Mouse (Mus musculus): ENCODE measurements around the gene Blcap. TPM values are rescaled to one million over a fixed set of nuclear protein-coding genes. Genes with fewer than 3 reads are reported as not detected.

Gene Blcap
- polyA plus RNA-seq, 1 experiment from 2014 or later = 46.1 TPM

- Histone ChIP-seq H3K27ac (no peak overlapping the region), H3K4me3 (replicated peaks; ENCODE audit: low read depth, low read length) (peak overlapping the region; percentile 21), H3K9ac (ENCODE audit: low read depth, low read length) (no peak overlapping the region), H3K27me3 (ENCODE audit: insufficient read depth, low read length) (no peaks in the 10 kb centered on the region), H3K36me3 (ENCODE audit: insufficient read depth, low read length) (peaks cover 10% of the 10 kb centered on the region; the same call in 1 of the 2 replicates), H3K4me1 (replicated peaks; ENCODE audit: insufficient read depth, low read length) (peaks cover 7% of the 10 kb centered on the region; the same call in 1 of the 2 replicates), H3K9me3 (replicated peaks; ENCODE audit: low read length) (peaks cover 10% of the 10 kb centered on the region; the same call in 1 of the 2 replicates), H3K4me2 (ENCODE audit: low read length) (peak overlapping the region; percentile 55)
- ATAC-seq (replicated peaks; ENCODE audit: low FRiP score, low read depth) (peak; percentile 67), DNase-seq (ENCODE audit: low spot score) (peak; percentile 91)
- WGBS = 51% methylated on average over 27 of the region's 27 CpGs
- no peak for TF ChIP-seq CTCF (IDR thresholded peaks at IDR 0.05; ENCODE audit: low read depth)
Observed at GRCm38 (mm10) chr2:157561165-157561836, 9.8 kb downstream of the Blcap start.

GRCm38 (mm10) chr2:157560302-157560701 is 10.8 kb downstream of the Blcap start:
- peaks cover 10% of the 10 kb centered on the region; the same call in 1 of the 2 replicates for H3K9me3 ChIP-seq (replicated peaks; ENCODE audit: low read length)
- ATAC-seq (replicated peaks; ENCODE audit: low FRiP score, low read depth) = no peak

GRCm38 (mm10) chr2:157559858-157560257 is 11.2 kb downstream of the Blcap start, which contains the start of gene Nnat:
Gene Nnat (plus strand): TSS chr2:157560078.
- H3K36me3 ChIP-seq (ENCODE audit: insufficient read depth, low read length) = peaks cover 10% of the 10 kb centered on the region; the same call in 1 of the 2 replicates
- 46% methylated on average over 27 of the region's 27 CpGs for WGBS
- H3K9ac ChIP-seq (ENCODE audit: low read depth, low read length) = 0 out of 2 replicates have a peak within 1 kb of the TSS, but pooled peaks have one; percentile 28
- ATAC-seq (replicated peaks; ENCODE audit: low FRiP score, low read depth) = 0 out of 2 replicates have a peak, but pooled peaks have one; percentile 24
- DNase-seq (ENCODE audit: low spot score) = peak; percentile 74
- H3K27ac ChIP-seq = no peak within 1 kb of the TSS
- H3K4me3 ChIP-seq (replicated peaks; ENCODE audit: low read depth, low read length) = peak within 1 kb of the TSS; percentile 35
- H3K9me3 ChIP-seq (replicated peaks; ENCODE audit: low read length) = peaks cover 10% of the 10 kb centered on the region; the same call in 1 of the 2 replicates
- peaks cover 4% of the 10 kb centered on the region; the same call in 1 of the 2 replicates for H3K4me1 ChIP-seq (replicated peaks; ENCODE audit: insufficient read depth, low read length)
- no peak for TF ChIP-seq CTCF (IDR thresholded peaks at IDR 0.05; ENCODE audit: low read depth)
- H3K4me2 ChIP-seq (ENCODE audit: low read length) = peak within 1 kb of the TSS; percentile 55
- H3K27me3 ChIP-seq (ENCODE audit: insufficient read depth, low read length) = no peaks in the 10 kb centered on the region

More at GRCm38 (mm10) chr2:157560302-157560701, 10.8 kb downstream of the Blcap start:
- H3K4me3 ChIP-seq (replicated peaks; ENCODE audit: low read depth, low read length) = peak overlapping the region; percentile 35
- WGBS = 49% methylated on average over 33 of the region's 33 CpGs
- 0 out of 2 replicates have a peak overlapping the region, but pooled peaks have one; percentile 28 for H3K9ac ChIP-seq (ENCODE audit: low read depth, low read length)
- H3K27me3 ChIP-seq (ENCODE audit: insufficient read depth, low read length) = no peaks in the 10 kb centered on the region
- H3K36me3 ChIP-seq (ENCODE audit: insufficient read depth, low read length) = peaks cover 10% of the 10 kb centered on the region; the same call in 1 of the 2 replicates
- H3K27ac ChIP-seq = no peak overlapping the region
- no peak for TF ChIP-seq CTCF (IDR thresholded peaks at IDR 0.05; ENCODE audit: low read depth)
- DNase-seq (ENCODE audit: low spot score) = no peak
- peaks cover 8% of the 10 kb centered on the region; the same call in 1 of the 2 replicates for H3K4me1 ChIP-seq (replicated peaks; ENCODE audit: insufficient read depth, low read length)
- H3K4me2 ChIP-seq (ENCODE audit: low read length) = peak overlapping the region; percentile 55

- Histone ChIP-seq H3K4me3 (replicated peaks; ENCODE audit: low read depth, low read length) (peak overlapping the region; percentile 35), H3K4me2 (ENCODE audit: low read length) (peak overlapping the region; percentile 55), H3K36me3 (ENCODE audit: insufficient read depth, low read length) (peaks cover 10% of the 10 kb centered on the region; the same call in 1 of the 2 replicates), H3K4me1 (replicated peaks; ENCODE audit: insufficient read depth, low read length) (0 out of 2 replicates have a peak, but pooled peaks cover 4% of the 10 kb centered on the region), H3K27me3 (ENCODE audit: insufficient read depth, low read length) (no peaks in the 10 kb centered on the region), H3K27ac (no peak overlapping the region), H3K9ac (ENCODE audit: low read depth, low read length) (0 out of 2 replicates have a peak overlapping the region, but pooled peaks have one; percentile 28), H3K9me3 (replicated peaks; ENCODE audit: low read length) (peaks cover 10% of the 10 kb centered on the region; the same call in 1 of the 2 replicates)
- WGBS = 55% methylated on average over 19 of the region's 19 CpGs
- no peak for ATAC-seq (replicated peaks; ENCODE audit: low FRiP score, low read depth)
- DNase-seq (ENCODE audit: low spot score) = peak; percentile 54
- TF ChIP-seq CTCF (IDR thresholded peaks at IDR 0.05; ENCODE audit: low read depth) = peak; percentile 31; the same call in 1 of the 2 replicates
Observed at GRCm38 (mm10) chr2:157559440-157559839, 11.6 kb downstream of the Blcap start.

- 73% methylated on average over 6 of the region's 6 CpGs for WGBS
- Histone ChIP-seq H3K4me2 (ENCODE audit: low read length) (no peak overlapping the region), H3K27ac (no peak overlapping the region), H3K9me3 (replicated peaks; ENCODE audit: low read length) (peaks cover 10% of the 10 kb centered on the region; the same call in 1 of the 2 replicates), H3K27me3 (ENCODE audit: insufficient read depth, low read length) (no peaks in the 10 kb centered on the region), H3K4me3 (replicated peaks; ENCODE audit: low read depth, low read length) (no peak overlapping the region), H3K4me1 (replicated peaks; ENCODE audit: insufficient read depth, low read length) (0 out of 2 replicates have a peak, but pooled peaks cover 7% of the 10 kb centered on the region), H3K9ac (ENCODE audit: low read depth, low read length) (no peak overlapping the region), H3K36me3 (ENCODE audit: insufficient read depth, low read length) (peaks cover 10% of the 10 kb centered on the region; the same call in 1 of the 2 replicates)
- DNase-seq (ENCODE audit: low spot score) = no peak
- TF ChIP-seq CTCF (IDR thresholded peaks at IDR 0.05; ENCODE audit: low read depth) = peak; percentile 47; the same call in 1 of the 2 replicates
- ATAC-seq (replicated peaks; ENCODE audit: low FRiP score, low read depth) = no peak
Observed at GRCm38 (mm10) chr2:157558520-157558919, 12.6 kb downstream of the Blcap start.

GRCm38 (mm10) chr2:157558051-157558450 is 13.0 kb downstream of the Blcap start:
- ATAC-seq (replicated peaks; ENCODE audit: low FRiP score, low read depth) (no peak), DNase-seq (ENCODE audit: low spot score) (no peak)
- peaks cover 10% of the 10 kb centered on the region; the same call in 1 of the 2 replicates for H3K9me3 ChIP-seq (replicated peaks; ENCODE audit: low read length)
- H3K9ac ChIP-seq (ENCODE audit: low read depth, low read length) = no peak overlapping the region
- H3K4me3 ChIP-seq (replicated peaks; ENCODE audit: low read depth, low read length) = no peak overlapping the region
- TF ChIP-seq CTCF (IDR thresholded peaks at IDR 0.05; ENCODE audit: low read depth) = no peak
- no peaks in the 10 kb centered on the region for H3K27me3 ChIP-seq (ENCODE audit: insufficient read depth, low read length)
- peaks cover 10% of the 10 kb centered on the region; the same call in 1 of the 2 replicates for H3K36me3 ChIP-seq (ENCODE audit: insufficient read depth, low read length)
- whole genome bisulfite sequencing = 85% methylated on average over 9 of the region's 9 CpGs
- H3K4me1 ChIP-seq (replicated peaks; ENCODE audit: insufficient read depth, low read length) = 0 out of 2 replicates have a peak, but pooled peaks cover 7% of the 10 kb centered on the region
- no peak overlapping the region for H3K4me2 ChIP-seq (ENCODE audit: low read length)
- no peak overlapping the region for H3K27ac ChIP-seq

Measured in kidney, postnatal 0 days (tissue).